Mouse (Mus musculus) midbrain, embryonic 14.5 days (tissue): ENCODE measurements around the gene Fam111a. TPM values are rescaled to one million over a fixed set of nuclear protein-coding genes. Genes with fewer than 3 reads are reported as not detected.
A peak's percentile ranks its signal among the peaks of the same experiment; 100 is the strongest.

Experiments used
- ATAC-seq: fragments of 200-750 bp; cut with Nextera tagmentation; 2 replicates; pipeline ENCODE4 v1.8.0; 2017; ENCODE audit warnings: moderate number of reproducible peaks, moderate library complexity; ENCODE audit not compliant: low FRiP score, low TSS enrichment
- DNase-seq: peaks from one replicate; pipeline ENCODE4 v3.0.0-alpha.2; 2015
- H3K27ac ChIP-seq: fragments of 300-500 bp; sonication (generic); replicated peaks from 2 replicates; pipeline ENCODE4 v1.5.1; 2014; ENCODE audit warnings: mild to moderate bottlenecking, low read depth, low read length, moderate library complexity
- H3K27me3 ChIP-seq: fragments of 300-500 bp; sonication (generic); 2 replicates; pipeline ENCODE4 v1.6.1; 2014; ENCODE audit warnings: low read length, control low read depth, mixed read lengths; ENCODE audit not compliant: control insufficient read depth, insufficient read depth
- H3K36me3 ChIP-seq: fragments of 300-500 bp; sonication (generic); 2 replicates; pipeline ENCODE4 v1.6.1; 2014; ENCODE audit warnings: low read length, control low read depth; ENCODE audit not compliant: control insufficient read depth, insufficient read depth
- H3K4me1 ChIP-seq: fragments of 300-500 bp; sonication (generic); 2 replicates; pipeline ENCODE4 v1.6.1; 2014; ENCODE audit warnings: mild to moderate bottlenecking, antibody characterized with exemption, low read length, control low read depth; ENCODE audit not compliant: control insufficient read depth, insufficient read depth
- H3K4me2 ChIP-seq: fragments of 300-500 bp; sonication (generic); 2 replicates; pipeline ENCODE4 v1.6.1; 2014; ENCODE audit warnings: mild to moderate bottlenecking, low read length, moderate library complexity
- H3K4me3 ChIP-seq: fragments of 300-500 bp; sonication (generic); replicated peaks from 2 replicates; pipeline ENCODE4 v1.5.1; 2014; ENCODE audit warnings: low read depth, low read length
- H3K9ac ChIP-seq: fragments of 300-500 bp; sonication (generic); replicated peaks from 2 replicates; pipeline ENCODE4 v1.6.1; 2014; ENCODE audit warnings: mild to moderate bottlenecking, low read length, moderate library complexity
- H3K9me3 ChIP-seq: fragments of 300-500 bp; sonication (generic); 2 replicates; pipeline ENCODE4 v1.6.1; 2016; ENCODE audit warnings: low read length, control low read depth, mixed read lengths; ENCODE audit not compliant: control insufficient read depth
- WGBS: fragments of 180-500 bp; shearing (Covaris S2); extraction: QIAGEN DNeasy Blood & Tissue Kit; methylation state at CpG from one replicate; pipeline ENCODE4 v1.1.7; 2014; 5-methylcytosine and 5-hydroxymethylcytosine counted together
- polyA plus RNA-seq: library from polyadenylated mRNA; unstranded; fragments of >200 nt; fragmentation: Nextera tagmentation; extraction: Ambion mirVana; gene quantifications from 2 replicates; pipeline ENCODE4 v1.2.1, GENCODE M21; 2014

The Fam111a gene
- polyA plus RNA-seq, 1 experiment from 2014 or later = 8.3 TPM

DNA sequence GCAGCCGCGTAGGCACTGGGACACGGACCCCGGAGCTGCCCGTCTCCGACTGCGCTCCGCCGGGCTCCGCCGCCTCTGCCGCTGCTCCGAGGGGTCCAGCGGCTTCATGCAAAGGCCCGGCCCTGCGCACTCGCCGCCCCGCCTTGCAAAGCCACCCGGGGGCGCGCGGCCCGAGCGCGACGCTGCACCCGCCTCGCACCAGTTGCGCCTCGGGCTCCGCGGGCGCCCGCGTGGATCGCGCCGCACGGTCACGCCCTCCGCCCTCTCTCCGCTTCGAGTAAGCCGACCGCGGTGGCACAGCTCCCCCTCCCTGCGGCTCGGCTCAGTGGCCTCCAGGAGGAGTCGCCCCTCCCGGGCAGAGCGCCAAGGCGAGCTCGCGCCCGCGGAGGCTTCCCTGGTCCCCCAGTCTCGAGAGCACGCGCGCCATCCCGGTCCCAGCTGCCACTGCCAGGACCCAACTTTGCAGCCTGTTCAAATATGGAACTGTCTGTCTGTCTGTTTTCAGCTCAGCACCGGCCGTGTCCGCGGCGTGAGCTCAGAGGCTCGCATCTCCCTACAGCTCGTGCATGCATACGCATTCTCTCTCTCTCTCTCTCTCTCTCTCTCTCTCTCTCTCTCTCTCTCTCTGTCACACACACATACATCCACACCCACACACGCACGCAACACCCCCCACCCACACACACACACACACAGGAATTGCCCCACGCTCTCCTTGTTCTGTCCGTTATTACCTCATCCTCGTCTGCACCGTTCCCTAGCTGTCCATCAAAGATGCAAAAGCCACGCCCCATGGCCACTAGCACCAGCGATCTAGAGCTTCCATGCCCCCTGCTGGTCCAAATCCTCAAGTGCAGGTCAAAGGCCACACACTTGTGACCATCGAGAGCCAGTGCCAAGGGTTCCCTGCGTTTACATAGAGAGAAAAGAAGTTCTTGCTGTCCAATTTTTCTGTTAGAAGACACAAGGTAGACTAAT, 43.9 kb upstream of the Fam111a start, which contains the start of gene Dtx4:
TSS of gene Dtx4 (minus strand) at position 85 of the 978 bp plus-strand sequence.
- Histone ChIP-seq H3K36me3 (0 out of 2 replicates have a peak, but pooled peaks cover 4% of the 10 kb centered on the region), H3K4me2 (peak within 1 kb of the TSS; percentile 68), H3K9me3 (no peaks in the 10 kb centered on the region), H3K9ac (peak within 1 kb of the TSS; percentile 97), H3K27ac (peak within 1 kb of the TSS; percentile 95), H3K4me1 (peaks cover 25% of the 10 kb centered on the region), H3K27me3 (no peaks in the 10 kb centered on the region), H3K4me3 (peak within 1 kb of the TSS; percentile 93)
- DNase-seq (peak; percentile 98), ATAC-seq (peak; percentile 91)
- WGBS = under 1% methylated on average over 75 of the region's 80 CpGs

DNA sequence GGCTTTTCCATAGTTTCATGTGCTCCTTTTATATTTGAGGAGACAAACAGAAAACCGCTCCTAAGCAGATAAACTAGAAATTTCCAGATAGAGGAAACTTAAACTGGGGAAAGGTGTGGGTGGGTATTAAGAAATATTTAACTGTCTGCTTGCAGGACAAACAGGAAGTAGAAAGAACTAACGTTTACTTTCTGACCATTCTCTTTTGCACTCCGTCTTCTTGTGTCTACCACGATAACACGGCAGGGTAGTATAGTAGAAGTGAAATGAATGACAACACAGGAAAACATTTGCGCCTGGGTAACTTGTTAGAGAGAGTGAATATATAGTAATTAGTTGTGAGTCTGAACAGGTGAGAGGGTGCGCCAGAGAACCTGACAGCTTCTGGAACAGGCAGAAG, 42.8 kb upstream of the Fam111a start:
- DNase-seq = no peak
- WGBS = 97% methylated on average over 7 of the region's 7 CpGs
- no peaks in the 10 kb centered on the region for H3K9me3 ChIP-seq

GRCm38 (mm10) chr19:12514621-12515020, 30.9 kb upstream of the Fam111a start:
- no peak for ATAC-seq

More for the DNA sequence above, 42.8 kb upstream of the Fam111a start:
- H3K27me3 ChIP-seq = no peaks in the 10 kb centered on the region
- H3K9ac ChIP-seq = no peak overlapping the region
- H3K4me3 ChIP-seq = no peak overlapping the region
- ATAC-seq = no peak
- H3K4me1 ChIP-seq = peaks cover 25% of the 10 kb centered on the region
- H3K27ac ChIP-seq = no peak overlapping the region
- no peak overlapping the region for H3K4me2 ChIP-seq
- no peaks in the 10 kb centered on the region for H3K36me3 ChIP-seq

GRCm38 (mm10) chr19:12517671-12518540, 27.6 kb upstream of the Fam111a start:
- ATAC-seq = peak; percentile 72
- Histone ChIP-seq H3K4me3 (peak overlapping the region; percentile 47), H3K27me3 (no peaks in the 10 kb centered on the region), H3K36me3 (no peaks in the 10 kb centered on the region), H3K27ac (no peak overlapping the region), H3K4me2 (peak overlapping the region; percentile 72), H3K4me1 (no peaks in the 10 kb centered on the region), H3K9ac (peak overlapping the region; percentile 61), H3K9me3 (no peaks in the 10 kb centered on the region)
- DNase-seq = peak; percentile 88
- WGBS = 2% methylated on average over 15 of the region's 16 CpGs

More at GRCm38 (mm10) chr19:12514621-12515020, 30.9 kb upstream of the Fam111a start:
- no peak overlapping the region for H3K4me3 ChIP-seq
- no peaks in the 10 kb centered on the region for H3K4me1 ChIP-seq
- H3K9ac ChIP-seq = no peak overlapping the region
- no peaks in the 10 kb centered on the region for H3K27me3 ChIP-seq
- DNase-seq = no peak
- H3K36me3 ChIP-seq = no peaks in the 10 kb centered on the region
- H3K9me3 ChIP-seq = no peaks in the 10 kb centered on the region
- no peak overlapping the region for H3K27ac ChIP-seq
- no peak overlapping the region for H3K4me2 ChIP-seq

DNA sequence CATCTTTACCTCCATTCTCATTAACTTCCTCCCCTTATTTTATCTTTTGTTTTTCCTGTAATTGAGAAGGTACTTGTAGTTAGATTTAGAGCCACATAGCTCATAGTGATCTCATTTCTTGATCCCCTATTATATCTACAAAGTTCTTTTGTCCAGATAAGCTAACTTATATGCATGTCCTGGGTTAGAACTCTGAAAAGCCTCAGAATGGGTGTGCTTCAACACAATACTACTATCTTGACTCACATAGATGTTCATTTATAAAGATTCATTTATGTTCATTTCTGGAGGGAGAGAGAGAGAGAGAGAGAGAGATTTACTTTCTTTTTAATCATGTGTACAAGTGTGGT, 27.0 kb upstream of the Fam111a start:
- Histone ChIP-seq H3K27me3 (no peaks in the 10 kb centered on the region), H3K36me3 (no peaks in the 10 kb centered on the region), H3K4me2 (peak overlapping the region; percentile 72), H3K4me3 (peak overlapping the region; percentile 47), H3K9me3 (no peaks in the 10 kb centered on the region), H3K9ac (peak overlapping the region; percentile 61; the same call in 1 of the 2 replicates), H3K4me1 (no peaks in the 10 kb centered on the region), H3K27ac (no peak overlapping the region)
- DNase-seq = no peak
- no peak for ATAC-seq

DNA sequence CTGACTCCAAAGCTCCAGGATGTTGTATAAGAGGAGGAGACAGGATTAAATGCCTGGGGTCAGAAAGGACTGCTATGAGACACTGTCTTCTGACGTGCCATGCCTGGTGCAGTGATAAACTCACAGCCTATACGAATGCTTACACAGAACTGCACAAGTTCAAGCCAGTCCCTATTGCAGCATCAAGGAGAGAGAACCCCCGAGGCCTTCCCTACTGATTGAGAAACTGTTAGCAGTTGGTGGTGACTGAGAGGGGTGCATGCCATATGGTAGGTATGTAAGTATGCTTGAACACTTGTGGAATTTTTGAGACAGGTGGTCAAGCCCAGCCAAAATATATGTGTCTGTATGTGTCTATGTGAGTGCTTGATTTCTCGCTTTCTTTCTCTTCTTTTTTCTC, 22.2 kb upstream of the Fam111a start:
- WGBS = 52% methylated on average over 4 of the region's 4 CpGs
- H3K9me3 ChIP-seq = no peaks in the 10 kb centered on the region
- no peaks in the 10 kb centered on the region for H3K27me3 ChIP-seq
- H3K27ac ChIP-seq = no peak overlapping the region
- DNase-seq (no peak), ATAC-seq (no peak)
- H3K36me3 ChIP-seq = no peaks in the 10 kb centered on the region
- no peak overlapping the region for H3K9ac ChIP-seq
- H3K4me3 ChIP-seq = no peak overlapping the region
- no peaks in the 10 kb centered on the region for H3K4me1 ChIP-seq
- no peak overlapping the region for H3K4me2 ChIP-seq

DNA sequence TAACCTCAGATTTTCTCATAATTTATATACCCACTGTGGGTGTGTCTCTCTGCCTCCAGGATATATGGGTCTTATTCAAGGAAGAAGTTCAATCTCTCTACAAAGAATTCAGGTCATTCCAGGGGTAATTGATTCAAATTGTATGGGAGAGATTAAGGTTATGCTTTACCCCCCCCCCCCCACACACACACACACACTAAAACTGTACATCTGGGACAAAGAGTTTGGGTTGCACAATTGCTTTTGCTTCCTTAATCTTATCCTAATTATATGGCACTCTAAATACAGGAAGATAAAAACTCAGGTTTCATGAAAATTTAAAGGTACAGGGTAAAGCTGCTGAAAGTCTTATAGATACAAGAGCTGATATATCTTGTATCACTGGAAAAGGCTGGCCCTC, 8.4 kb upstream of the Fam111a start:
- Histone ChIP-seq H3K9ac (no peak overlapping the region), H3K27me3 (no peaks in the 10 kb centered on the region), H3K4me2 (no peak overlapping the region), H3K27ac (no peak overlapping the region), H3K4me1 (no peaks in the 10 kb centered on the region), H3K36me3 (no peaks in the 10 kb centered on the region), H3K4me3 (no peak overlapping the region), H3K9me3 (no peaks in the 10 kb centered on the region)
- ATAC-seq = no peak
- no peak for DNase-seq

- Histone ChIP-seq H3K27me3 (no peaks in the 10 kb centered on the region), H3K9me3 (no peaks in the 10 kb centered on the region), H3K36me3 (no peaks in the 10 kb centered on the region), H3K4me1 (no peaks in the 10 kb centered on the region), H3K4me2 (no peak overlapping the region), H3K4me3 (no peak overlapping the region), H3K9ac (no peak overlapping the region), H3K27ac (no peak overlapping the region)
- DNase-seq = no peak
- no peak for ATAC-seq
- 85% methylated on average over 1 of the region's 1 CpGs for WGBS
These were observed 5.6 kb upstream of the Fam111a start for GRCm38 (mm10) chr19:12539975-12540374.
